Mouse (Mus musculus) thymus, adult 2 months (tissue): ENCODE data around the gene Adam26a. TPM values are rescaled to one million over a fixed set of nuclear protein-coding genes. Genes with fewer than 3 reads are reported as not detected.
"Not testable (repeated sequence)": the region's sequence is repeated elsewhere in the genome, so short reads cannot be mapped to it uniquely, and the experiment has no call there.

ENCODE experiments used
- DNase-seq: peaks from one replicate; pipeline ENCODE4 v3.0.0; 2021
- H3K27ac ChIP-seq: fragments of 200-500 bp; 2 replicates; pipeline ENCODE4 v1.5.1; 2012; ENCODE audit warnings: low read length, control low read depth; ENCODE audit not compliant: control insufficient read depth, insufficient read depth
- H3K27me3 ChIP-seq: fragments of 200-500 bp; 2 replicates; pipeline ENCODE4 v1.6.1; 2012; ENCODE audit warnings: mild to moderate bottlenecking, low read length, moderate library complexity, mixed read lengths; ENCODE audit not compliant: control insufficient read depth, insufficient read depth
- H3K36me3 ChIP-seq: fragments of 200-500 bp; 2 replicates; pipeline ENCODE4 v1.6.1; 2012; ENCODE audit warnings: mild to moderate bottlenecking, low read length, moderate library complexity; ENCODE audit not compliant: control insufficient read depth, insufficient read depth
- H3K4me1 ChIP-seq: fragments of 200-500 bp; replicated peaks from 2 replicates; pipeline ENCODE4 v1.6.1; 2012; ENCODE audit warnings: low read length; ENCODE audit not compliant: control insufficient read depth, insufficient read depth
- H3K4me3 ChIP-seq: fragments of 200-500 bp; 2 replicates; pipeline ENCODE4 v1.5.1; 2012; ENCODE audit warnings: mild to moderate bottlenecking, low read length, control low read depth, moderate library complexity; ENCODE audit not compliant: control insufficient read depth, insufficient read depth
- CTCF ChIP-seq: fragments of 200-500 bp; IDR thresholded peaks from 2 replicates; pipeline ENCODE4 v1.5.1; 2012; ENCODE audit warnings: mild to moderate bottlenecking, control low read depth, low read length, moderate library complexity, borderline replicate concordance; ENCODE audit not compliant: control insufficient read depth, poor library complexity, insufficient read depth; ENCODE audit errors: extremely low read depth
- POLR2A ChIP-seq: fragments of 200-500 bp; IDR thresholded peaks from 2 replicates; pipeline ENCODE4 v1.6.1; 2012; ENCODE audit warnings: mild to moderate bottlenecking, low read length, control low read depth, moderate library complexity; ENCODE audit not compliant: control insufficient read depth, poor library complexity, insufficient read depth; ENCODE audit errors: extremely low read depth
- WGBS: fragments of 180-500 bp; shearing (Covaris S2); methylation state at CpG from one replicate; pipeline ENCODE4 v1.1.7; 2018; 5-methylcytosine and 5-hydroxymethylcytosine counted together
- polyA plus RNA-seq: library from polyadenylated mRNA; depleted of rRNA; stranded (reverse); fragments of >200 nt; gene quantifications from 2 replicates; pipeline ENCODE4 v1.2.3, GENCODE M21; 2012; rRNA removed

The Adam26a gene
- polyA plus RNA-seq = not detected in 2 replicates

- 96% methylated on average over 2 of the region's 2 CpGs for WGBS
- not testable (repeated sequence) for H3K4me3 ChIP-seq, H3K4me1 ChIP-seq
Observed at GRCm38 (mm10) chr8:43576607-43577006, at the start of gene Adam26a. Adam26a (minus strand) TSS chr8:43576707.

GRCm38 (mm10) chr8:43616046-43616445 lies 39.5 kb upstream of the Adam26a start:
- Histone ChIP-seq H3K27ac (no peak overlapping the region), H3K4me1 (no peaks in the 10 kb centered on the region), H3K36me3 (no peaks in the 10 kb centered on the region), H3K4me3 (no peak overlapping the region), H3K27me3 (no peaks in the 10 kb centered on the region)
- 100% methylated on average over 1 of the region's 1 CpGs for WGBS
- no peak for DNase-seq
- TF ChIP-seq CTCF (no peak), POLR2A (no peak)

More at GRCm38 (mm10) chr8:43576607-43577006, at the start of gene Adam26a:
- H3K36me3 ChIP-seq, H3K27ac ChIP-seq, DNase-seq, H3K27me3 ChIP-seq: not testable (repeated sequence)

- WGBS = 85% methylated on average over 13 of the region's 13 CpGs
- not testable (repeated sequence) for DNase-seq, H3K4me3 ChIP-seq, H3K27ac ChIP-seq, H3K36me3 ChIP-seq, H3K27me3 ChIP-seq, H3K4me1 ChIP-seq
Observed at GRCm38 (mm10) chr8:43603657-43604056, 27.1 kb upstream of the Adam26a start.

GRCm38 (mm10) chr8:43603166-43603565 lies 26.7 kb upstream of the Adam26a start:
- H3K4me1 ChIP-seq, H3K4me3 ChIP-seq, DNase-seq, H3K36me3 ChIP-seq, H3K27me3 ChIP-seq, H3K27ac ChIP-seq: not testable (repeated sequence)
- WGBS = 96% methylated on average over 15 of the region's 15 CpGs

GRCm38 (mm10) chr8:43528006-43528405 lies 48.5 kb downstream of the Adam26a start, which contains the start of gene Adam26b:
Adam26b (minus strand) TSS chr8:43528106.
- not testable (repeated sequence) for DNase-seq, H3K4me1 ChIP-seq, H3K27ac ChIP-seq, H3K27me3 ChIP-seq, H3K4me3 ChIP-seq, H3K36me3 ChIP-seq

Other genes with a start within 250 kb of the Adam26a start
- gene Adam26b, start 48.6 kb downstream of the Adam26a start, polyA plus RNA-seq = not detected in 2 replicates
- not detected in 2 replicates for gene Gm5346, start 50.6 kb upstream of the Adam26a start, polyA plus RNA-seq
- gene Adam34, start 133.3 kb upstream of the Adam26a start, polyA plus RNA-seq = not detected in 2 replicates